Mouse (Mus musculus): Measurements from ENCODE around the gene Dimt1. TPM values are rescaled to one million over a fixed set of nuclear protein-coding genes. Genes with fewer than 3 reads are reported as not detected.
"Not testable (repeated sequence)": the region's sequence is repeated elsewhere in the genome, so short reads cannot be mapped to it uniquely, and the experiment has no call there.

Dimt1 gene
- polyA plus RNA-seq, 1 experiment = 19.3 TPM

DNA sequence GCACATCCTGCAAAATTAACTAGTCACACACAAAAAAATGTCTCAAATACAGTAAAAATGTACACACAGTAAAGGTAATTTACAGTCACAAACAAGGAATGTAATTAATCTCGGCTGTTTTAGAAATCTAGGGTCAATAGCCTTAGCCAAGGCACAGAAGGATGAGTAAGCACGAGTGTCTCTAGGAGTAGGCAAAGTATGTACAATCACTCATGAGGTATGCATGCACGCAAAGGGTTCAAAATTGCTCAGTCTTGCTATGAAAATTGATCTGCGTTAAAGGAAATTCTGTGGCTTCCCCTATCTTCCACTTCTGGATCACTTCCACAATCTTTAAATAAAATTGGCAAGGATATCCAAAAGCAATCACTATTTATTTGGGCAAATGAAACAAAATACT lies 14.6 kb downstream of the Dimt1 start:
- no peak for DNase-seq (ENCODE audit: low spot score)

DNA sequence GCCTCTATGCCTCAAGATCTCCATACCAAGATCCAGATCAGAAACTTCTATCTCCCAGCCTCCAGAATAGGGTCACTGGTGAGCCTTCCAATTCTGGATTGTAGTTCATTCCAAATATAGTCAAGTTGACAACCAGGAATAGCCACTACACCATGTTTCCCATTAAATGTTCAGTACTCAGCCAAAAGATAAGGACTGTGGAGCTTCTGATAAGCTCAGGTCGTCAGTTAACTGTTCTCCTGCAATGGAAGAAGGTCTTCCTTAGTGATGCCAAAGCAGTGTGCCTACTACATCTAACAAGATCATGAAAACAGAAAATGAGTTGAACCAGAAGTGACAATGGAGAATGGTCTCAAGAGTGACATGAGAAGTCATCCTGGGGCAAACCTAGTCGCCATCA lies 50.0 kb downstream of the Dimt1 start:
- no peak for DNase-seq (ENCODE audit: low spot score)

DNA sequence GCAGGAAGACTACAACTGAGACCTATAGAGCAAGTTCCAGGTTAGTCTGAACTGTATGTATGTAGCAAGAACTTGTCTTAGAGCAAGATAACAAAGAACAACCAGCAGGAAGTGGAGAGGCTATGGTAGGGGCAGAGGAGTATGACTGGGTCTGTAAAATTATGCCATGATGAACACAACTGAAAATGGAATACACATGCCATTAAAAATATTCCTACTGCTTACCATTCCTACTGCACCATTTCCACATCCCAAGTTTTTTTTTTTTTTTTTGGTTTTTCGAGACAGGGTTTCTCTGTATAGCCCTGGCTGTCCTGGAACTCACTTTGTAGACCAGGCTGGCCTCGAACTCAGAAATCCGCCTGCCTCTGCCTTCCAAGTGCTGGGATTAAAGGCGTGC lies 50.6 kb downstream of the Dimt1 start:
- not testable (repeated sequence) for DNase-seq (ENCODE audit: low spot score)

DNA sequence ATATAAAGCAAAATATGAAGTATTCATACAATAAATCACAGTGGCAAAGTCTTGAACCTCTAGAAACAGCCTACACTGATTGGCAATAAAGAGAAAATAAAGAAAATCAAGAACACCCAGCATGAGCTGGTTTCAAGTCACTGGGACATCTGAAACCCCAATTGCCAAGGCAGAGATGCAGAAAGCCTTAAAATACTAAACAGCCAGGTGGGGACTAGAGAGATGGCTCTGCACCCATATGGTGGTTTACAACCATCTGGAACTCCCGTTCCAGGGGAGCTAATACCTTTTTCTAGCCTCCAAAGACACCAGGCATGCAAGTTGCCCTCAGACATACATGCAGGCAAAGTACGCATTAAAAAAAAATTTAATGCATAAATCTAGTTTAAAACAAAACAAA lies 51.1 kb downstream of the Dimt1 start:
- DNase-seq (ENCODE audit: low spot score) = no peak

DNA sequence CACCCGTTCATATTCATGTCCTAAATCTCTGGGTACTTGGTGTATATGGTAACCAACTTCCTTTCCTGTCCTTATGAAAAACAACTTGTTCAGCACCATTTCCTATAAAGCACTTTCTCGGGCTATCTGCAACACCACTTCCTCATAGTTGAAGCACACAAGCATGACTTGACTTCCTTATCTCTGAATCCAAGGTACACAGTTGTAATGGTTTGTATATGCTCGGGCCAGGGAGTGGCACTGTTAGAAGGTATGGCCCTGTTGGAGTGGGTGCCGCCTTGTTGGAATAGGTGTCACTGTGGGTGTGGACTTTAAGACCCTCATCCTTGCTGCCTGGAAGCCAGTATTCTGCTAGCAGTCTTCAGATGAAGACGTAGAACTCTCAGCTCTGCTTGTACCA lies 51.7 kb downstream of the Dimt1 start:
- no peak for DNase-seq (ENCODE audit: low spot score)

DNA sequence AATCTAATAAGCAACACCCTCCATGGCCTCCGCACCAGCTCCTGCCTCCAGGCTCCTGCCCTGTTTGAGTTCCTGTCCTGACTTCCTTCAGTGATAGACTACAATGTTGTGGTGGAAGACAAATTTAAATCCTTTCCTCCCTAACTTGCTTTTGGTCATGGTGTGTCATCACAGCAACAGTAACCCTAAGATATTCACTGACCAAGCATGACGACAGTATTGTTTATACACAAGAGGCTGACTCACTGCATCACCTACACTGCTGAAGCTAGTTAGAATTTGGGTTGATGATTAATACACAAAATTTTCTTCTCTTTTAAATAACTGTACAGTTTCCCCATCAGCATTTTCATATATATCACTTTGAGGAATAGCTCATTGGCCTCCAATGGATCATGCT lies 56.3 kb downstream of the Dimt1 start:
- no peak for DNase-seq (ENCODE audit: low spot score)

DNA sequence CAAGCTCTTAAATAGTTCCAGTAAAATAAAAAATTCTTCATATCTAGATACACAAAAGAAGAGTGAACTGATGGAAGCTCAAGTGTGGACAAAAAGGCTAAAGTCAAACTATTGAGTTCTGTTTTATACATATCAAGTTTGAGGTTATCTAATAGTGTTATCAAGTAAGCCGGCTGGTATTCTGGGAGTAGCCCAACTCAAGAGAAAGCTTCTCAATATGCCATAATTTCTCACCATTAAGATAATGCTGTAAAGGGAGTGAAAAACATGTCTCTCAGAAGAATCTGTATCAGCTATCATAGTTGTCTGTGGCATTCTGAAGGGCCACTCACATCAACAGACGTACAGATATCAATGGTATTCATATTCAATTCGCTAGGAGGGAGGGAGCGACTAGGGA lies 61.2 kb downstream of the Dimt1 start:
- no peak for DNase-seq (ENCODE audit: low spot score)

Other genes starting within 250 kb of the Dimt1 start
- gene Ipo11, start 10.2 kb upstream of the Dimt1 start, polyA plus RNA-seq (2012; rRNA removed) = 14.4 and 15.7 TPM in 2 replicates
- 8.0 and 12.0 TPM in 2 replicates for gene Kif2a, start 75.0 kb downstream of the Dimt1 start, polyA plus RNA-seq (2012; rRNA removed)